Mouse (Mus musculus) midbrain, embryonic 14.5 days (tissue): Measurements from ENCODE around the gene Gm11032. TPM values are rescaled to one million over a fixed set of nuclear protein-coding genes. Genes with fewer than 3 reads are reported as not detected.
"Not testable (repeated sequence)": the region's sequence is repeated elsewhere in the genome, so short reads cannot be mapped to it uniquely, and the experiment has no call there.

Experiments used
- ATAC-seq: fragments of 200-750 bp; cut with Nextera tagmentation; 2 replicates; pipeline ENCODE4 v1.8.0; 2017; ENCODE audit warnings: moderate number of reproducible peaks, moderate library complexity; ENCODE audit not compliant: low FRiP score, low TSS enrichment
- DNase-seq: peaks from one replicate; pipeline ENCODE4 v3.0.0-alpha.2; 2015
- H3K27ac ChIP-seq: fragments of 300-500 bp; sonication (generic); replicated peaks from 2 replicates; pipeline ENCODE4 v1.5.1; 2014; ENCODE audit warnings: mild to moderate bottlenecking, low read depth, low read length, moderate library complexity
- H3K27me3 ChIP-seq: fragments of 300-500 bp; sonication (generic); 2 replicates; pipeline ENCODE4 v1.6.1; 2014; ENCODE audit warnings: low read length, control low read depth, mixed read lengths; ENCODE audit not compliant: control insufficient read depth, insufficient read depth
- H3K36me3 ChIP-seq: fragments of 300-500 bp; sonication (generic); 2 replicates; pipeline ENCODE4 v1.6.1; 2014; ENCODE audit warnings: low read length, control low read depth; ENCODE audit not compliant: control insufficient read depth, insufficient read depth
- H3K4me1 ChIP-seq: fragments of 300-500 bp; sonication (generic); 2 replicates; pipeline ENCODE4 v1.6.1; 2014; ENCODE audit warnings: mild to moderate bottlenecking, antibody characterized with exemption, low read length, control low read depth; ENCODE audit not compliant: control insufficient read depth, insufficient read depth
- H3K4me2 ChIP-seq: fragments of 300-500 bp; sonication (generic); 2 replicates; pipeline ENCODE4 v1.6.1; 2014; ENCODE audit warnings: mild to moderate bottlenecking, low read length, moderate library complexity
- H3K4me3 ChIP-seq: fragments of 300-500 bp; sonication (generic); replicated peaks from 2 replicates; pipeline ENCODE4 v1.5.1; 2014; ENCODE audit warnings: low read depth, low read length
- H3K9ac ChIP-seq: fragments of 300-500 bp; sonication (generic); replicated peaks from 2 replicates; pipeline ENCODE4 v1.6.1; 2014; ENCODE audit warnings: mild to moderate bottlenecking, low read length, moderate library complexity
- H3K9me3 ChIP-seq: fragments of 300-500 bp; sonication (generic); 2 replicates; pipeline ENCODE4 v1.6.1; 2016; ENCODE audit warnings: low read length, control low read depth, mixed read lengths; ENCODE audit not compliant: control insufficient read depth
- WGBS: fragments of 180-500 bp; shearing (Covaris S2); extraction: QIAGEN DNeasy Blood & Tissue Kit; methylation state at CpG from one replicate; pipeline ENCODE4 v1.1.7; 2014; 5-methylcytosine and 5-hydroxymethylcytosine counted together
- polyA plus RNA-seq: library from polyadenylated mRNA; unstranded; fragments of >200 nt; fragmentation: Nextera tagmentation; extraction: Ambion mirVana; gene quantifications from 2 replicates; pipeline ENCODE4 v1.2.1, GENCODE M21; 2014

The Gm11032 gene
- polyA plus RNA-seq, 1 experiment from 2014 or later, result not detected

DNA sequence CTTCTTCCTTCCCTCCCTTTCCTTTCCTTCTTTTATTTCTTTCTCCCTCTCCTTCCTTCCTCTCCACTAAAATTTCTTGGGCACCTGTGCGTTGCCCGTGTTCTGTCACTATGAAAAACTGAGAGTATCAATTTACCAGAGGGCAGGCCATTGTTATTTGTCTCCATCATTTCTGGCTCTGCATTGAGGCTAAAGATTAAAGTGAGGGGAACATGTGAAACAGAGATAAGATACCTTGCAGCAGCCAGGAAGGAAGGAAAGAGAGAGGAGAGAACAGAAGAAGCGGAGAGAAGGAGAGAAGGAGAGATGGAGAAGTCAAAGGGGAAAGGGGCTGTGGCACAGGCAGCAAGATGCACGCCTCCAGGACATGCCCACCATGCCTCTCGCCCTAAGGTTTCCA is 14.5 kb downstream of the Gm11032 start:
- Histone ChIP-seq H3K4me1 (peaks cover 22% of the 10 kb centered on the region), H3K4me3 (no peak overlapping the region), H3K27ac (no peak overlapping the region), H3K27me3 (no peaks in the 10 kb centered on the region), H3K9ac (no peak overlapping the region), H3K9me3 (no peaks in the 10 kb centered on the region), H3K36me3 (no peaks in the 10 kb centered on the region; the same call in 1 of the 2 replicates), H3K4me2 (no peak overlapping the region)
- DNase-seq, result no peak
- no peak for ATAC-seq
- 76% methylated on average over 5 of the region's 5 CpGs for WGBS

DNA sequence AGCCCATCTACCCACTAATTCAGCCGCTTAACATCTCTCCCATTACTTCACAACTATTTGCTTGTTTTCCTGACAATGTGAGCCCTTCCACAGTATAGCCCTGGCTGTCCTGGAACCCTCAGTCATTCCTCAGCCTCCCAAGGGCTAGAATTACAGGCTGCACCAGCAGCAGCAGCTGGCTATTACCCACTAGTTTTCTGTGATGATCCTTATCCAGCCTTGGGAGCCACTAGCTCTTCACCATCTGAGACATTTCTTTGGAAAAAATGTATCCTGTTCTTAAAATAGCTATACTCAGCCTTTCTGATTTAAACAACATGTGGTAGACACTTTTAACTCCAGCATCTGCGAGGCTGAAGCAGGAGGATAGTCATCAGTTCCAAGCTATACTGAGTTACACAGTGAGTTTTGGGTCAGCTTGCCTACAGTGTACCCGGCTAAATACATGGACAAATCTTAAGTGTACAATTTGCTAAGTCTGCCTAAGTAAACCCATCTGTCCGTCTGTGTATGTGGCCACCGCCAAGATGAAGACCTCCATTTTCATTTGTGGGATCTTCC is 17.0 kb downstream of the Gm11032 start:
- Histone ChIP-seq H3K27me3 (no peaks in the 10 kb centered on the region), H3K27ac (no peak overlapping the region), H3K4me2 (peak overlapping the region; percentile 72), H3K4me3 (peak overlapping the region; percentile 81), H3K9me3 (no peaks in the 10 kb centered on the region), H3K36me3 (peaks cover 8% of the 10 kb centered on the region; the same call in 1 of the 2 replicates), H3K4me1 (peaks cover 19% of the 10 kb centered on the region), H3K9ac (no peak overlapping the region)
- no peak for ATAC-seq
- DNase-seq, result no peak
- WGBS, result 65% methylated on average over 5 of the region's 5 CpGs

DNA sequence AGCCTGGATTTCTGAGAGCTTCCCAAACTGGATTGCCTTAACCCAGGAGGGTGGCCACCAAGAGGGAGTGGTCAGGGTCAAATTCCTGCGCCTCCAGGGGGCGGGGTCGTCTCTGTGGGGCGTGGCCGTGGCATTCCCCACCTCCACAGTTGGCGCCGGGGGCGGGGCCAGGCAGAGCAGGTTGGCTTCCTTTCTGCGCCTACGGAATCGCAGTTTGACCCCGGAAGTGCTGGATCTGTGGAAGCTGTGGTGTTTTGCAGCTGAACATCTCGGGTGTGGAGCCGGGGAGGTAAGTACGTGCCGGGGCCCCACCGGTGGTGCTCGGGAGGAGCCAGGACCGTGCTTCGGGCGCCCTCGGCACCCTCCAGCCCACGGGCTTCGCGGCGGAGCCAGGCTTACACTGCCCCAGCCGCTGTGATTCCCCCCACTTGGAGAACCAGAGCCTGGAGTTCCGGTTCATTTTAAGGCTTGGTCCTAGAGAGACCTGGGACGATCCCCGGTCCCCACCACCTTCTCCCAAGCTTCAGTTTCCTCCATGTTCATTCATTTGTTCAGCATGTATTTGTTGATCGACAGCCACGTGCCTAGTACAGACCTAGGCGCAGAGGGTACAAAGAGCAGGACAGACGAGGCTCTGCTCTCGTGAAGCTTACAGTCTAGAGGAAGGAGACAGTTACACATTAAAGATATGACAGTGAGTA is 17.8 kb downstream of the Gm11032 start, which contains the start of gene Ascc2:
TSS of gene Ascc2 (plus strand) at position 214 of the 701 bp plus-strand sequence.
- peak within 1 kb of the TSS; percentile 67 for H3K27ac ChIP-seq
- H3K9me3 ChIP-seq, result no peaks in the 10 kb centered on the region
- peaks cover 11% of the 10 kb centered on the region; the same call in 1 of the 2 replicates for H3K36me3 ChIP-seq
- H3K27me3 ChIP-seq, result no peaks in the 10 kb centered on the region
- peaks cover 19% of the 10 kb centered on the region for H3K4me1 ChIP-seq
- H3K9ac ChIP-seq, result peak within 1 kb of the TSS; percentile 60
- DNase-seq, result peak; percentile 89
- H3K4me2 ChIP-seq, result peak within 1 kb of the TSS; percentile 72
- under 1% methylated on average over 35 of the region's 35 CpGs for WGBS
- peak; percentile 82 for ATAC-seq
- peak within 1 kb of the TSS; percentile 81 for H3K4me3 ChIP-seq

DNA sequence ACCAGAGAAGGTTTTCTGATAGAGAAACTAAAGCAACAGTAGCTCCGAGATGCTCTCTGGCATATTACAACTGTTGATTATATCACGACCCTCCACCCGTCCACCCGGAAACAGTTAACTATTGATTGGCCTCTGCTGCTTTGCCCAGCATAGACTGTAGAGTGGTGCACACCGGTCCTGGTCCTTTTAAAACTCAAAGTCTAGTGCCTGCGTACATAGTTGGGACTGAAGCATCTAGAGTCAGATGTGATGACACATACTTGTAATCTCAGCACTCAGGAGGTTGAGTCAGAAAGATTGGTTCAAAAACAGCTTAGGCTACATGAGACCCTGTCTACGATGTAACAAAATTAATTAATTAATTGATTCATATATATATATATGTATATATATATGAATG is 18.4 kb downstream of the Gm11032 start:
- H3K36me3 ChIP-seq, result peaks cover 14% of the 10 kb centered on the region; the same call in 1 of the 2 replicates
- 34% methylated on average over 7 of the region's 7 CpGs for WGBS
- H3K9me3 ChIP-seq, result no peaks in the 10 kb centered on the region
- peak overlapping the region; percentile 60 for H3K9ac ChIP-seq
- no peak overlapping the region for H3K27ac ChIP-seq
- DNase-seq, result no peak
- H3K27me3 ChIP-seq, result no peaks in the 10 kb centered on the region
- H3K4me1 ChIP-seq, result peaks cover 19% of the 10 kb centered on the region
- peak overlapping the region; percentile 81 for H3K4me3 ChIP-seq
- peak overlapping the region; percentile 72 for H3K4me2 ChIP-seq
- ATAC-seq, result no peak

DNA sequence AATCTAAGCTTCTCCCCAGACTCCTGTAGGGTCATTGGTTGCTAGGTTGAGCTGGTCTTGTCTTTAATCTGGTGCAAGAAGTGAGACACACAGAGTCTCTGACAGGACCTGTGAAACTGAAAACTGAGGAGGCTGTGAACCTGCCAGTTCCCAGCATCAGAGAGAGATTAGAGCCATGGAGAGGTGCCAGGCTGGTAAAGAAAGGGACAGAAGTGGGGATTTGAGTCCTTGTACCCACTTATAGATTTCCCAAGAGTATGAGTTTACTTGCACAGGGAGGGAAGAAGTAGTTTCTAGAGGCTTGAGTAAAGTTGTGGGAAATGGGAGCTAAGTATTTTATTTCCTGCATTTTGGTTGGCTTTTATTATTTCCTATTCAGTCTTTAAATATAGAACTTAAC is 21.3 kb downstream of the Gm11032 start:
- DNase-seq (no peak), ATAC-seq (no peak)
- H3K27me3 ChIP-seq, result no peaks in the 10 kb centered on the region
- no peaks in the 10 kb centered on the region for H3K9me3 ChIP-seq
- H3K9ac ChIP-seq, result no peak overlapping the region
- H3K27ac ChIP-seq, result no peak overlapping the region
- peaks cover 19% of the 10 kb centered on the region; the same call in 1 of the 2 replicates for H3K36me3 ChIP-seq
- H3K4me2 ChIP-seq, result no peak overlapping the region
- no peak overlapping the region for H3K4me3 ChIP-seq
- H3K4me1 ChIP-seq, result peaks cover 19% of the 10 kb centered on the region

DNA sequence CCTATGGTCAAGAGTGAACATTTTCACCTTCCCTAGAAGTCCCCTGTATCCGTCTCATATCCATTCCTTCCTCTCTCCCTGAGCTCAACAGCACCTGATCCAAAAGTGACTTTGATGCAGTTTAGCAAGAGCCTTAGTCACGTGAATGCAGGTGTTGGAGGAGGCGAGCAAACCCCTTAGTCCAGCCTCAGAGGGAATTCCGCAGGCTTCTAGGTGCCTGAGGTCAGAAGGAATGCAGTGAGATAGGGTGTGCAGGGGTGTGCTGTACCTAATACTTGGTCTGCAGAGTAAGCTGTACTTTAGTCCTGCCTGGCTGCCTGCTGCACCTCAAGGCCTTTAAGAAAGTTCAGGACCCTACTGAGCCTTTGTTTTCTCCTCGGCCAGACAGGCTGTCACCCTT is 23.9 kb downstream of the Gm11032 start:
- Histone ChIP-seq H3K36me3 (peaks cover 40% of the 10 kb centered on the region), H3K27me3 (no peaks in the 10 kb centered on the region), H3K9ac (no peak overlapping the region), H3K4me1 (peaks cover 9% of the 10 kb centered on the region), H3K4me3 (no peak overlapping the region), H3K4me2 (no peak overlapping the region), H3K27ac (no peak overlapping the region), H3K9me3 (no peaks in the 10 kb centered on the region)
- no peak for ATAC-seq
- 56% methylated on average over 5 of the region's 5 CpGs for WGBS
- no peak for DNase-seq

DNA sequence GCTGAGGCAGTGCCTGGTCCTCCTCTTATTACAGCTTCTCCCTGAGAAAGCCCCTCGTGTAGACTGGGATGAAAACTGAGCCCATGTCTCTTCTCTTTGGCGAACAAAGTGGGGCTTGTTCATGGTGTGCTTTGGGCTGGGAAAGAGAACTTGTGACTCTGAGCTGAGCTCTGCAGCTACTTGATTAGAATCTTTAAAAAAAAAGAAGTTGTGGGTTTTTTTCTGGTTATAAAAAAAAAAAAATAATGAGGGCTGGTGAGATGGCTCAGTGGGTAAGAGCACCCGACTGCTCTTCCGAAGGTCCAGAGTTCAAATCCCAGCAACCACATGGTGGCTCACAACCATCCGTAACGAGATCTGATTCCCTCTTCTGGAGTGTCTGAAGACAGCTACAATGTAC is 25.3 kb downstream of the Gm11032 start:
- not testable (repeated sequence) for H3K4me2 ChIP-seq, H3K9me3 ChIP-seq, H3K4me3 ChIP-seq, H3K27ac ChIP-seq, ATAC-seq, H3K4me1 ChIP-seq, H3K27me3 ChIP-seq, DNase-seq, H3K9ac ChIP-seq
- WGBS, result 91% methylated on average over 4 of the region's 6 CpGs
- peaks cover 54% of the 10 kb centered on the region for H3K36me3 ChIP-seq

DNA sequence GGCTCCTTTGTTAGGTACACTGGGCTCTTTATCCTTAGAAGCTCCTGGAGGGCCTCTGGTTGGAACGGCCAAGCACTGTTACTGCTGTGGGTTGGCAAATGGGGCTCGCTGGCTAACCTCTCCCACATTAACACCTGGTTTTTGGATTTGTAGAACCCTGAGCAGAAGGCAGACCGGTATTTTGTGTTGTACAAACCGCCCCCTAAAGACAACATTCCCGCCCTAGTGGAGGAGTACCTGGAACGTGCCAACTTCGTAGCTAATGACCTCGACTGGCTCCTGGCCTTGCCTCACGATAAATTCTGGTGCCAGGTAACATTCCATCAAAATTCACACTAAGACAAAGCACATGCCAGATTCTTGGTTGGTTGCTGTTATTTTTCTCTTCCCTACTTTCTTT is 26.5 kb downstream of the Gm11032 start:
- Histone ChIP-seq H3K36me3 (peaks cover 58% of the 10 kb centered on the region), H3K4me2 (no peak overlapping the region), H3K4me3 (no peak overlapping the region), H3K27ac (no peak overlapping the region), H3K27me3 (no peaks in the 10 kb centered on the region), H3K9me3 (no peaks in the 10 kb centered on the region), H3K4me1 (no peaks in the 10 kb centered on the region), H3K9ac (no peak overlapping the region)
- 93% methylated on average over 9 of the region's 9 CpGs for WGBS
- ATAC-seq, result no peak
- no peak for DNase-seq

DNA sequence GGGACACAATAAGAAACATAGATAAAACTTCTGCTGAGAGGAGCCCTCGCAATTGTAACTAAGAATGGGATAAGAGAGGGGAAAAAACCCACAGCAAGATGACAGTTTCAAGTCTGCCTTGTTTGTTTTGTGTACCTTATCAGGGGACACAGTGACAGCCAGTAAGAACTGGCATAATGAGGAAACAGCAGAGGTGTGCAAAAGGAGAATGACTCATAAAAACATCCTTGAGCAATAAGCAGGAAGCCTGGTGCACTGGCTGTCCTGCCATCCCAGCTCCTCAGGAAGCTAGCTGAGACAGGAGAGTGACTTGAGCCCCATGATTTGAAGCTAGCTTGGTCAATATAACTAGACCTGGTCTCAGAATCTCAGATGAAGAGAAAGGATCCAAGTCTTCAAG is 40.0 kb downstream of the Gm11032 start:
- ATAC-seq (no peak), DNase-seq (no peak)
- no peaks in the 10 kb centered on the region for H3K9me3 ChIP-seq
- H3K36me3 ChIP-seq, result peaks cover 74% of the 10 kb centered on the region
- H3K27me3 ChIP-seq, result no peaks in the 10 kb centered on the region
- no peaks in the 10 kb centered on the region for H3K4me1 ChIP-seq
- no peak overlapping the region for H3K4me2 ChIP-seq
- no peak overlapping the region for H3K4me3 ChIP-seq
- H3K27ac ChIP-seq, result no peak overlapping the region
- WGBS, result 93% methylated on average over 1 of the region's 1 CpGs
- H3K9ac ChIP-seq, result no peak overlapping the region
